Mouse (Mus musculus): ENCODE data around the gene Nfyc.

GRCm38 (mm10) chr4:120795646-120796045 lies 35.7 kb downstream of the Nfyc start:
- TF ChIP-seq CTCF (IDR thresholded peaks at IDR 0.05; ENCODE audit: extremely low read depth, insufficient read length, insufficient replicate concordance, low read depth, low read length) = no peak
- TF ChIP-seq POLR2A (IDR thresholded peaks at IDR 0.05; ENCODE audit: low read depth, low read length) = no peak
